Mouse (Mus musculus): ENCODE measurements around the gene Miga2. TPM values are rescaled to one million over a fixed set of nuclear protein-coding genes. Genes with fewer than 3 reads are reported as not detected.

Gene Miga2
- polyA plus RNA-seq, 1 experiment from 2014 or later, result 28.9 TPM

- Histone ChIP-seq H3K27ac (ENCODE audit: low read depth, low read length) (no peak overlapping the region), H3K4me1 (ENCODE audit: control insufficient read depth, insufficient read depth, low read length) (no peaks in the 10 kb centered on the region), H3K9ac (replicated peaks; ENCODE audit: low read depth, low read length) (no peak overlapping the region), H3K27me3 (ENCODE audit: control insufficient read depth, insufficient read depth, low read length) (no peaks in the 10 kb centered on the region), H3K36me3 (ENCODE audit: control insufficient read depth, insufficient read depth, low read length) (peaks cover 12% of the 10 kb centered on the region; the same call in 1 of the 2 replicates), H3K9me3 (ENCODE audit: control insufficient read depth, low read length) (no peaks in the 10 kb centered on the region), H3K4me2 (ENCODE audit: low read depth, low read length) (no peak overlapping the region), H3K4me3 (ENCODE audit: low read depth, low read length) (no peak overlapping the region)
- ATAC-seq (ENCODE audit: low read depth), result no peak
- 80% methylated on average over 9 of the region's 9 CpGs for WGBS
Observed at GRCm38 (mm10) chr2:30386913-30387312, 22.9 kb downstream of the Miga2 start.

- Histone ChIP-seq H3K9ac (replicated peaks; ENCODE audit: low read depth, low read length) (no peak overlapping the region), H3K27me3 (ENCODE audit: control insufficient read depth, insufficient read depth, low read length) (no peaks in the 10 kb centered on the region), H3K4me2 (ENCODE audit: low read depth, low read length) (no peak overlapping the region), H3K4me3 (ENCODE audit: low read depth, low read length) (no peak overlapping the region), H3K4me1 (ENCODE audit: control insufficient read depth, insufficient read depth, low read length) (peaks cover 11% of the 10 kb centered on the region), H3K36me3 (ENCODE audit: control insufficient read depth, insufficient read depth, low read length) (peaks cover 6% of the 10 kb centered on the region; the same call in 1 of the 2 replicates), H3K9me3 (ENCODE audit: control insufficient read depth, low read length) (no peaks in the 10 kb centered on the region), H3K27ac (ENCODE audit: low read depth, low read length) (no peak overlapping the region)
- WGBS, result 95% methylated on average over 2 of the region's 2 CpGs
- ATAC-seq (ENCODE audit: low read depth), result no peak
Observed at GRCm38 (mm10) chr2:30389000-30389399, 25.0 kb downstream of the Miga2 start.

- H3K9ac ChIP-seq (replicated peaks; ENCODE audit: low read depth, low read length), result peak within 1 kb of the TSS; percentile 72
- ATAC-seq (ENCODE audit: low read depth), result peak; percentile 99
- H3K4me1 ChIP-seq (ENCODE audit: control insufficient read depth, insufficient read depth, low read length), result peaks cover 13% of the 10 kb centered on the region
- H3K36me3 ChIP-seq (ENCODE audit: control insufficient read depth, insufficient read depth, low read length), result peaks cover 8% of the 10 kb centered on the region; the same call in 1 of the 2 replicates
- H3K9me3 ChIP-seq (ENCODE audit: control insufficient read depth, low read length), result no peaks in the 10 kb centered on the region
- peak within 1 kb of the TSS; percentile 65 for H3K4me3 ChIP-seq (ENCODE audit: low read depth, low read length)
- no peaks in the 10 kb centered on the region for H3K27me3 ChIP-seq (ENCODE audit: control insufficient read depth, insufficient read depth, low read length)
- peak within 1 kb of the TSS; percentile 89 for H3K27ac ChIP-seq (ENCODE audit: low read depth, low read length)
- H3K4me2 ChIP-seq (ENCODE audit: low read depth, low read length), result peak within 1 kb of the TSS; percentile 87
- 0% methylated on average over 40 of the region's 40 CpGs for WGBS
Observed at GRCm38 (mm10) chr2:30392114-30392576, 28.1 kb downstream of the Miga2 start, which contains the start of gene Dolpp1. Gene Dolpp1, plus strand, starts transcription at chr2:30392254.

GRCm38 (mm10) chr2:30392577-30393369, 28.7 kb downstream of the Miga2 start:
- Histone ChIP-seq H3K4me1 (ENCODE audit: control insufficient read depth, insufficient read depth, low read length) (peaks cover 13% of the 10 kb centered on the region), H3K4me3 (ENCODE audit: low read depth, low read length) (peak overlapping the region; percentile 65), H3K4me2 (ENCODE audit: low read depth, low read length) (peak overlapping the region; percentile 87), H3K27ac (ENCODE audit: low read depth, low read length) (peak overlapping the region; percentile 89), H3K27me3 (ENCODE audit: control insufficient read depth, insufficient read depth, low read length) (no peaks in the 10 kb centered on the region), H3K36me3 (ENCODE audit: control insufficient read depth, insufficient read depth, low read length) (peaks cover 8% of the 10 kb centered on the region; the same call in 1 of the 2 replicates), H3K9ac (replicated peaks; ENCODE audit: low read depth, low read length) (peak overlapping the region; percentile 72), H3K9me3 (ENCODE audit: control insufficient read depth, low read length) (no peaks in the 10 kb centered on the region)
- peak; percentile 80 for ATAC-seq (ENCODE audit: low read depth)
- WGBS, result under 1% methylated on average over 54 of the region's 54 CpGs

GRCm38 (mm10) chr2:30393370-30393656, 29.3 kb downstream of the Miga2 start:
- Histone ChIP-seq H3K27me3 (ENCODE audit: control insufficient read depth, insufficient read depth, low read length) (no peaks in the 10 kb centered on the region), H3K9ac (replicated peaks; ENCODE audit: low read depth, low read length) (peak overlapping the region; percentile 72), H3K9me3 (ENCODE audit: control insufficient read depth, low read length) (no peaks in the 10 kb centered on the region), H3K27ac (ENCODE audit: low read depth, low read length) (no peak overlapping the region), H3K4me2 (ENCODE audit: low read depth, low read length) (peak overlapping the region; percentile 87), H3K4me1 (ENCODE audit: control insufficient read depth, insufficient read depth, low read length) (peaks cover 13% of the 10 kb centered on the region), H3K4me3 (ENCODE audit: low read depth, low read length) (peak overlapping the region; percentile 65), H3K36me3 (ENCODE audit: control insufficient read depth, insufficient read depth, low read length) (peaks cover 8% of the 10 kb centered on the region; the same call in 1 of the 2 replicates)
- 93% methylated on average over 1 of the region's 1 CpGs for WGBS
- no peak for ATAC-seq (ENCODE audit: low read depth)

GRCm38 (mm10) chr2:30395757-30396156, 31.7 kb downstream of the Miga2 start:
- Histone ChIP-seq H3K4me3 (ENCODE audit: low read depth, low read length) (no peak overlapping the region), H3K4me1 (ENCODE audit: control insufficient read depth, insufficient read depth, low read length) (peaks cover 22% of the 10 kb centered on the region), H3K27ac (ENCODE audit: low read depth, low read length) (no peak overlapping the region), H3K9me3 (ENCODE audit: control insufficient read depth, low read length) (no peaks in the 10 kb centered on the region), H3K27me3 (ENCODE audit: control insufficient read depth, insufficient read depth, low read length) (no peaks in the 10 kb centered on the region), H3K9ac (replicated peaks; ENCODE audit: low read depth, low read length) (no peak overlapping the region), H3K36me3 (ENCODE audit: control insufficient read depth, insufficient read depth, low read length) (peaks cover 27% of the 10 kb centered on the region), H3K4me2 (ENCODE audit: low read depth, low read length) (no peak overlapping the region)
- WGBS, result 88% methylated on average over 7 of the region's 7 CpGs
- no peak for ATAC-seq (ENCODE audit: low read depth)

GRCm38 (mm10) chr2:30396246-30396645, 32.2 kb downstream of the Miga2 start:
- Histone ChIP-seq H3K9me3 (ENCODE audit: control insufficient read depth, low read length) (no peaks in the 10 kb centered on the region), H3K27me3 (ENCODE audit: control insufficient read depth, insufficient read depth, low read length) (no peaks in the 10 kb centered on the region), H3K4me1 (ENCODE audit: control insufficient read depth, insufficient read depth, low read length) (peaks cover 22% of the 10 kb centered on the region), H3K27ac (ENCODE audit: low read depth, low read length) (no peak overlapping the region), H3K9ac (replicated peaks; ENCODE audit: low read depth, low read length) (no peak overlapping the region), H3K4me3 (ENCODE audit: low read depth, low read length) (no peak overlapping the region), H3K36me3 (ENCODE audit: control insufficient read depth, insufficient read depth, low read length) (peaks cover 31% of the 10 kb centered on the region), H3K4me2 (ENCODE audit: low read depth, low read length) (no peak overlapping the region)
- ATAC-seq (ENCODE audit: low read depth), result no peak
- WGBS, result 88% methylated on average over 7 of the region's 7 CpGs

- H3K4me1 ChIP-seq (ENCODE audit: control insufficient read depth, insufficient read depth, low read length), result peaks cover 21% of the 10 kb centered on the region
- no peak for ATAC-seq (ENCODE audit: low read depth)
- no peak overlapping the region for H3K4me3 ChIP-seq (ENCODE audit: low read depth, low read length)
- no peaks in the 10 kb centered on the region for H3K9me3 ChIP-seq (ENCODE audit: control insufficient read depth, low read length)
- no peaks in the 10 kb centered on the region for H3K27me3 ChIP-seq (ENCODE audit: control insufficient read depth, insufficient read depth, low read length)
- peaks cover 32% of the 10 kb centered on the region for H3K36me3 ChIP-seq (ENCODE audit: control insufficient read depth, insufficient read depth, low read length)
- H3K9ac ChIP-seq (replicated peaks; ENCODE audit: low read depth, low read length), result no peak overlapping the region
- WGBS, result 84% methylated on average over 10 of the region's 10 CpGs
- H3K27ac ChIP-seq (ENCODE audit: low read depth, low read length), result no peak overlapping the region
- no peak overlapping the region for H3K4me2 ChIP-seq (ENCODE audit: low read depth, low read length)
Observed at GRCm38 (mm10) chr2:30397986-30398512, 34.0 kb downstream of the Miga2 start.

All from neural tube, embryonic 14.5 days (tissue).